Mouse (Mus musculus) midbrain, embryonic 16.5 days (tissue): ENCODE results near the gene Hbs1l. TPM values are rescaled to one million over a fixed set of nuclear protein-coding genes. Genes with fewer than 3 reads are reported as not detected.
A peak's percentile ranks its signal among the peaks of the same experiment; 100 is the strongest.

Experiments used
- ATAC-seq: fragments of 200-750 bp; cut with Nextera tagmentation; 2 replicates; pipeline ENCODE4 v1.8.0; 2017; ENCODE audit warnings: moderate TSS enrichment
- H3K27ac ChIP-seq: fragments of 300-500 bp; sonication (generic); 2 replicates; pipeline ENCODE4 v1.5.1; 2014; ENCODE audit warnings: mild to moderate bottlenecking, low read length, mixed read lengths
- H3K27me3 ChIP-seq: fragments of 300-500 bp; sonication (generic); 2 replicates; pipeline ENCODE4 v1.6.1; 2014; ENCODE audit warnings: low read depth, low read length, mixed read lengths; ENCODE audit not compliant: control insufficient read depth, insufficient read depth
- H3K36me3 ChIP-seq: fragments of 300-500 bp; sonication (generic); 2 replicates; pipeline ENCODE4 v1.6.1; 2014; ENCODE audit warnings: mild to moderate bottlenecking, low read length, moderate library complexity, mixed read lengths; ENCODE audit not compliant: control insufficient read depth, insufficient read depth
- H3K4me1 ChIP-seq: fragments of 300-500 bp; sonication (generic); 2 replicates; pipeline ENCODE4 v1.6.1; 2014; ENCODE audit warnings: mild to moderate bottlenecking, low read length, mixed read lengths; ENCODE audit not compliant: control insufficient read depth, insufficient read depth
- H3K4me2 ChIP-seq: fragments of 300-500 bp; sonication (generic); 2 replicates; pipeline ENCODE4 v1.6.1; 2014; ENCODE audit warnings: mild to moderate bottlenecking, low read length, mixed read lengths
- H3K4me3 ChIP-seq: fragments of 300-500 bp; sonication (generic); 2 replicates; pipeline ENCODE4 v1.5.1; 2014; ENCODE audit warnings: low read depth, mild to moderate bottlenecking, low read length, moderate library complexity, mixed read lengths
- H3K9ac ChIP-seq: fragments of 300-500 bp; sonication (generic); 2 replicates; pipeline ENCODE4 v1.6.1; 2014; ENCODE audit warnings: low read depth, low read length, mixed read lengths
- H3K9me3 ChIP-seq: fragments of 300-500 bp; sonication (generic); replicated peaks from 2 replicates; pipeline ENCODE4 v1.6.1; 2014; ENCODE audit warnings: mild to moderate bottlenecking, low read length, mixed read lengths; ENCODE audit not compliant: control insufficient read depth, poor library complexity, severe bottlenecking
- WGBS: fragments of 180-500 bp; shearing (Covaris S2); extraction: QIAGEN DNeasy Blood & Tissue Kit; methylation state at CpG from one replicate; pipeline ENCODE4 v1.1.7; 2014; 5-methylcytosine and 5-hydroxymethylcytosine counted together
- polyA plus RNA-seq: library from polyadenylated mRNA; unstranded; fragments of >200 nt; fragmentation: Nextera tagmentation; extraction: Ambion mirVana; gene quantifications from 2 replicates; pipeline ENCODE4 v1.2.1, GENCODE M21; 2015

The Hbs1l gene
- polyA plus RNA-seq = 89.3 and 95.1 TPM in 2 replicates

- no peaks in the 10 kb centered on the region for H3K27me3 ChIP-seq
- peak within 1 kb of the TSS; percentile 66 for H3K4me2 ChIP-seq
- H3K27ac ChIP-seq = peak within 1 kb of the TSS; percentile 72
- peaks cover 3% of the 10 kb centered on the region; the same call in 1 of the 2 replicates for H3K36me3 ChIP-seq
- H3K9ac ChIP-seq = peak within 1 kb of the TSS; percentile 89
- no peaks in the 10 kb centered on the region for H3K9me3 ChIP-seq
- peak within 1 kb of the TSS; percentile 97 for H3K4me3 ChIP-seq
- H3K4me1 ChIP-seq = peaks cover 19% of the 10 kb centered on the region
- peak; percentile 98 for ATAC-seq
- under 1% methylated on average over 67 of the region's 81 CpGs for WGBS
Observed at GRCm38 (mm10) chr10:21295759-21296621, at the start of gene Hbs1l. Gene Hbs1l (plus strand): TSS chr10:21295979.

GRCm38 (mm10) chr10:21248556-21248955, 47.2 kb upstream of the Hbs1l start:
- ATAC-seq = no peak
- no peak overlapping the region for H3K4me3 ChIP-seq
- no peak overlapping the region for H3K9ac ChIP-seq
- no peaks in the 10 kb centered on the region for H3K4me1 ChIP-seq
- no peak overlapping the region for H3K4me2 ChIP-seq
- WGBS = 71% methylated on average over 4 of the region's 4 CpGs
- H3K27ac ChIP-seq = no peak overlapping the region
- no peaks in the 10 kb centered on the region for H3K27me3 ChIP-seq
- no peaks in the 10 kb centered on the region for H3K9me3 ChIP-seq
- H3K36me3 ChIP-seq = no peaks in the 10 kb centered on the region

GRCm38 (mm10) chr10:21251881-21252534, 43.8 kb upstream of the Hbs1l start:
- ATAC-seq = no peak
- H3K27ac ChIP-seq = no peak overlapping the region
- no peaks in the 10 kb centered on the region for H3K9me3 ChIP-seq
- 51% methylated on average over 15 of the region's 15 CpGs for WGBS
- no peak overlapping the region for H3K9ac ChIP-seq
- no peak overlapping the region for H3K4me2 ChIP-seq
- H3K4me3 ChIP-seq = no peak overlapping the region
- H3K27me3 ChIP-seq = no peaks in the 10 kb centered on the region
- H3K4me1 ChIP-seq = no peaks in the 10 kb centered on the region
- H3K36me3 ChIP-seq = no peaks in the 10 kb centered on the region

- WGBS = 86% methylated on average over 4 of the region's 4 CpGs
- no peaks in the 10 kb centered on the region for H3K9me3 ChIP-seq
- H3K27me3 ChIP-seq = no peaks in the 10 kb centered on the region
- H3K36me3 ChIP-seq = no peaks in the 10 kb centered on the region
- H3K4me2 ChIP-seq = no peak overlapping the region
- no peak for ATAC-seq
- H3K27ac ChIP-seq = no peak overlapping the region
- H3K4me1 ChIP-seq = no peaks in the 10 kb centered on the region
- no peak overlapping the region for H3K4me3 ChIP-seq
- H3K9ac ChIP-seq = no peak overlapping the region
Observed at GRCm38 (mm10) chr10:21252800-21253199, 43.0 kb upstream of the Hbs1l start.

- WGBS = 90% methylated on average over 12 of the region's 12 CpGs
Observed at GRCm38 (mm10) chr10:21254266-21255140, 41.3 kb upstream of the Hbs1l start.

GRCm38 (mm10) chr10:21257244-21257643, 38.5 kb upstream of the Hbs1l start:
- ATAC-seq = no peak
- 70% methylated on average over 5 of the region's 5 CpGs for WGBS

More at GRCm38 (mm10) chr10:21254266-21255140, 41.3 kb upstream of the Hbs1l start:
- no peak overlapping the region for H3K4me3 ChIP-seq
- no peaks in the 10 kb centered on the region for H3K36me3 ChIP-seq
- no peak overlapping the region for H3K4me2 ChIP-seq
- H3K4me1 ChIP-seq = no peaks in the 10 kb centered on the region
- no peak for ATAC-seq
- no peaks in the 10 kb centered on the region for H3K27me3 ChIP-seq
- no peak overlapping the region for H3K27ac ChIP-seq
- H3K9ac ChIP-seq = no peak overlapping the region
- no peaks in the 10 kb centered on the region for H3K9me3 ChIP-seq

GRCm38 (mm10) chr10:21259649-21260048, 36.1 kb upstream of the Hbs1l start:
- H3K4me2 ChIP-seq = no peak overlapping the region
- H3K4me3 ChIP-seq = no peak overlapping the region
- ATAC-seq = no peak
- H3K9me3 ChIP-seq = no peaks in the 10 kb centered on the region
- no peaks in the 10 kb centered on the region for H3K4me1 ChIP-seq
- H3K36me3 ChIP-seq = no peaks in the 10 kb centered on the region
- no peak overlapping the region for H3K27ac ChIP-seq
- no peaks in the 10 kb centered on the region for H3K27me3 ChIP-seq
- no peak overlapping the region for H3K9ac ChIP-seq
- WGBS = 77% methylated on average over 2 of the region's 2 CpGs

More at GRCm38 (mm10) chr10:21257244-21257643, 38.5 kb upstream of the Hbs1l start:
- no peak overlapping the region for H3K9ac ChIP-seq
- no peaks in the 10 kb centered on the region for H3K36me3 ChIP-seq
- no peak overlapping the region for H3K27ac ChIP-seq
- H3K27me3 ChIP-seq = no peaks in the 10 kb centered on the region
- no peak overlapping the region for H3K4me3 ChIP-seq
- no peak overlapping the region for H3K4me2 ChIP-seq
- H3K9me3 ChIP-seq = no peaks in the 10 kb centered on the region
- no peaks in the 10 kb centered on the region for H3K4me1 ChIP-seq

- H3K27ac ChIP-seq = no peak overlapping the region
- no peak overlapping the region for H3K4me3 ChIP-seq
- 63% methylated on average over 11 of the region's 11 CpGs for WGBS
- no peaks in the 10 kb centered on the region for H3K27me3 ChIP-seq
- no peaks in the 10 kb centered on the region for H3K4me1 ChIP-seq
- no peak for ATAC-seq
- H3K9me3 ChIP-seq = no peaks in the 10 kb centered on the region
- no peak overlapping the region for H3K9ac ChIP-seq
- no peaks in the 10 kb centered on the region for H3K36me3 ChIP-seq
- no peak overlapping the region for H3K4me2 ChIP-seq
Observed at GRCm38 (mm10) chr10:21265188-21265587, 30.6 kb upstream of the Hbs1l start.
